Comparison of ENCODE assay signal across 8 mouse cellular contexts in the genomic region with DNA sequence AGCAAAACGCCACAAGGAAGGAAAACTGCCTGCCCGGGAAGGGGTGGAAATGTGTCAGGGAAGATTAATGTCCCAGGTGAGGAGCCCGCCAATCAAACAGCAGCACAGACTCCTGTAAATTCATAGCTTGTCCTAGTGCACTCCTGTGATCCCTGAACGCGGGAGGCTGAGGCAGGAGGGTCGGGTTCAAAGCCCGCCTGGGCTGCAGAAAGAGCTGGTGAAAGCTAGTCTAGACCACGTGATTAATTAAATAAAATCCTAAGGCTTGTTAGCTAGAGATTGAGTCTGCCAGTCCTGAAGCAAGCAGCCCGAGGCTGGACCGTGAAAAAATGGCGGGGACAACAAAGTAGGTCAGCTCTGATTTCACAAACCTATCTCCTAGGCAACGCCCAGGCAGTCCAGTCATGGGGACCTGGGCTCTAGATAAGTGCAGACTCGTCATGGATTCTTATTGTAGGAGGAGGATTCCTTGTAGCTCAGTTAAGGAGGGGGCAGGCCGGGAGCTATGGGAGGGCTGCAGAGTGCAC. TPM values are rescaled to one million over a fixed set of nuclear protein-coding genes. Genes with fewer than 3 reads are reported as not detected.
DNase-seq lines count a peak whose midpoint lies in the region; ATAC-seq and TF ChIP-seq lines count a peak whose summit lies in the region.

No protein-coding gene starts in this region.

- H3K4me1 ChIP-seq in neural tube, embryonic 11.5 days (ENCODE audit: control insufficient read depth, insufficient read depth, low read length), result peaks cover 3% of the 10 kb centered on the region; the same call in 1 of the 2 replicates
- H3K4me1 ChIP-seq in embryonic facial prominence, embryonic 11.5 days (ENCODE audit: control insufficient read depth, insufficient read depth, low read length), result no peaks in the 10 kb centered on the region; the same call in none of the 2 replicates
- peaks cover 14% of the 10 kb centered on the region for H3K4me1 ChIP-seq in limb, embryonic 14.5 days (ENCODE audit: control insufficient read depth, insufficient read depth, low read length)
- peaks cover 16% of the 10 kb centered on the region for H3K4me1 ChIP-seq in neural tube, embryonic 15.5 days

- peak overlapping the region; percentile 21 for H3K4me2 ChIP-seq in neural tube, embryonic 11.5 days (ENCODE audit: low read depth)
- no peak overlapping the region; the same call in 1 of the 2 replicates for H3K4me2 ChIP-seq in embryonic facial prominence, embryonic 11.5 days (ENCODE audit: low read depth, low read length)
- peak overlapping the region; percentile 46 for H3K4me2 ChIP-seq in limb, embryonic 14.5 days (replicated peaks; ENCODE audit: low read depth, low read length, severe bottlenecking)
- H3K4me2 ChIP-seq in neural tube, embryonic 15.5 days, result peak overlapping the region; percentile 51

- DNase-seq in neural tube, embryonic 11.5 days (ENCODE audit: low spot score), result no peak
- no peak for DNase-seq in neural tube, embryonic 10.5 days (ENCODE audit: extremely low spot score, low spot score)
- DNase-seq in embryonic facial prominence, embryonic 11.5 days (ENCODE audit: low spot score), result no peak
- peak; percentile 36 for DNase-seq in heart, postnatal 4 days
- no peak for DNase-seq in limb, embryonic 14.5 days (ENCODE audit: low spot score)
- no peak for DNase-seq in cerebellum, adult 11-12 months
- DNase-seq in layer of hippocampus, adult 8-10 months (ENCODE audit: low spot score in 2 of 2), result no peak

- H3K9me3 ChIP-seq in neural tube, embryonic 11.5 days (ENCODE audit: control insufficient read depth, low read length), result no peaks in the 10 kb centered on the region
- H3K9me3 ChIP-seq in embryonic facial prominence, embryonic 11.5 days (replicated peaks; ENCODE audit: control insufficient read depth, low read length), result no peaks in the 10 kb centered on the region
- no peaks in the 10 kb centered on the region for H3K9me3 ChIP-seq in limb, embryonic 14.5 days (ENCODE audit: control insufficient read depth, low read length)
- H3K9me3 ChIP-seq in neural tube, embryonic 15.5 days (replicated peaks), result no peaks in the 10 kb centered on the region

- ATAC-seq in neural tube, embryonic 11.5 days (ENCODE audit: insufficient read depth, low FRiP score, low TSS enrichment), result peak; percentile 48; the same call in 1 of the 2 replicates
- peak; percentile 38 for ATAC-seq in embryonic facial prominence, embryonic 11.5 days (replicated peaks; ENCODE audit: insufficient number of reproducible peaks, low FRiP score, low TSS enrichment, low read depth)
- ATAC-seq in limb, embryonic 14.5 days (ENCODE audit: low FRiP score, low read depth), result no peak
- peak; percentile 43; the same call in 1 of the 2 replicates for ATAC-seq in neural tube, embryonic 15.5 days (ENCODE audit: low FRiP score)

- H3K27me3 ChIP-seq in neural tube, embryonic 11.5 days (ENCODE audit: control insufficient read depth, insufficient read depth, low read length), result no peaks in the 10 kb centered on the region
- H3K27me3 ChIP-seq in embryonic facial prominence, embryonic 11.5 days (ENCODE audit: control insufficient read depth, insufficient read depth, low read length), result no peaks in the 10 kb centered on the region
- no peaks in the 10 kb centered on the region for H3K27me3 ChIP-seq in limb, embryonic 14.5 days (ENCODE audit: control insufficient read depth, insufficient read depth, low read length)
- no peaks in the 10 kb centered on the region; the same call in 1 of the 2 replicates for H3K27me3 ChIP-seq in neural tube, embryonic 15.5 days (replicated peaks)

- H3K27ac ChIP-seq in neural tube, embryonic 11.5 days (ENCODE audit: low read depth, low read length), result peak overlapping the region; percentile 23; the same call in 1 of the 2 replicates
- peak overlapping the region; percentile 73 for H3K27ac ChIP-seq in embryonic facial prominence, embryonic 11.5 days (replicated peaks; ENCODE audit: low read depth, low read length)
- H3K27ac ChIP-seq in limb, embryonic 14.5 days (replicated peaks; ENCODE audit: low read depth, low read length), result peak overlapping the region; percentile 63
- H3K27ac ChIP-seq in neural tube, embryonic 15.5 days (replicated peaks), result peak overlapping the region; percentile 48; the same call in 1 of the 2 replicates

- TF ChIP-seq POLR2A in limb, embryonic 14.5 days (IDR thresholded peaks at IDR 0.05; ENCODE audit: borderline replicate concordance, extremely low read depth, insufficient read depth, insufficient read length), result no peak

- no peaks in the 10 kb centered on the region for H3K36me3 ChIP-seq in neural tube, embryonic 11.5 days (ENCODE audit: control insufficient read depth, insufficient read depth, low read length)
- H3K36me3 ChIP-seq in embryonic facial prominence, embryonic 11.5 days (replicated peaks; ENCODE audit: control insufficient read depth, insufficient read depth, low read depth, low read length), result no peaks in the 10 kb centered on the region
- H3K36me3 ChIP-seq in limb, embryonic 14.5 days (ENCODE audit: control insufficient read depth, insufficient read depth, low read length), result no peaks in the 10 kb centered on the region
- no peaks in the 10 kb centered on the region for H3K36me3 ChIP-seq in neural tube, embryonic 15.5 days

- H3K4me3 ChIP-seq in neural tube, embryonic 11.5 days (ENCODE audit: low read depth, low read length), result no peak overlapping the region
- no peak overlapping the region for H3K4me3 ChIP-seq in embryonic facial prominence, embryonic 11.5 days (ENCODE audit: low read depth, low read length)
- peak overlapping the region; percentile 21 for H3K4me3 ChIP-seq in limb, embryonic 14.5 days (replicated peaks; ENCODE audit: low read length)
- peak overlapping the region; percentile 15; the same call in 1 of the 2 replicates for H3K4me3 ChIP-seq in neural tube, embryonic 15.5 days (replicated peaks)

- 47% methylated on average over 14 of the region's 14 CpGs for WGBS in neural tube, embryonic 11.5 days
- WGBS in embryonic facial prominence, embryonic 11.5 days, result 34% methylated on average over 14 of the region's 14 CpGs
- WGBS in limb, embryonic 14.5 days, result 49% methylated on average over 14 of the region's 14 CpGs
- 36% methylated on average over 14 of the region's 14 CpGs for WGBS in neural tube, embryonic 15.5 days

- no peak overlapping the region for H3K9ac ChIP-seq in neural tube, embryonic 11.5 days (ENCODE audit: low read length)
- H3K9ac ChIP-seq in embryonic facial prominence, embryonic 11.5 days (replicated peaks; ENCODE audit: low read length), result peak overlapping the region; percentile 1; the same call in 1 of the 2 replicates
- H3K9ac ChIP-seq in limb, embryonic 14.5 days (ENCODE audit: low read depth, low read length, severe bottlenecking), result peak overlapping the region; percentile 46; the same call in 1 of the 2 replicates
- no peak overlapping the region for H3K9ac ChIP-seq in neural tube, embryonic 15.5 days (replicated peaks)

RNA-seq across cellular contexts. Expression of gene Sowahb, which starts 38.9 kb away (rescaled TPM):
- polyA plus RNA-seq in neural tube, embryonic 11.5 days (2014; fragmentation: Nextera tagmentation; extraction: Ambion mirVana), result 0.41 and 0.58 TPM in 2 replicates
- polyA plus RNA-seq in embryonic facial prominence, embryonic 11.5 days (2014; fragmentation: Nextera tagmentation; extraction: Ambion mirVana), result 0.45 and 0.66 TPM in 2 replicates
- under 1 TPM in 1 of 2 experiments, not detected in 1; 0.10 TPM for total RNA-seq in heart, postnatal 4 days (2021)
- 0.24 and 0.34 TPM in 2 replicates for polyA plus RNA-seq in limb, embryonic 14.5 days (2012; rRNA removed)
- polyA plus RNA-seq in limb, embryonic 14.5 days (2014; fragmentation: Nextera tagmentation; extraction: Ambion mirVana), result 0.68 and 0.73 TPM in 2 replicates
- 0.34 TPM in 1 of 2 replicates, not detected in the other for polyA plus RNA-seq in neural tube, embryonic 15.5 days (2015; fragmentation: Nextera tagmentation; extraction: Ambion mirVana)
- 1 to 10 TPM; 3.0 to 4.3 (median 3.7) TPM for total RNA-seq in layer of hippocampus, adult 8-10 months (2022)

Comparison
In these comparisons a context has a peak if more than half of its experiments do, and no peak if none do; other contexts are left out.
1. H3K4me3 ChIP-seq: peak in limb, embryonic 14.5 days (single experiment) and neural tube, embryonic 15.5 days (single experiment); none in neural tube, embryonic 11.5 days (single experiment) and embryonic facial prominence, embryonic 11.5 days (single experiment).
2. H3K27ac ChIP-seq: peak in every context shown above with its lines; median percentile 73 in embryonic facial prominence, embryonic 11.5 days; 63 in limb, embryonic 14.5 days; 48 in neural tube, embryonic 15.5 days; 23 in neural tube, embryonic 11.5 days.
3. H3K9ac ChIP-seq: peak in embryonic facial prominence, embryonic 11.5 days (single experiment) and limb, embryonic 14.5 days (single experiment); none in neural tube, embryonic 11.5 days (single experiment) and neural tube, embryonic 15.5 days (single experiment).